Mouse (Mus musculus): ENCODE measurements around the gene Lamtor3.
"Not testable (repeated sequence)": the region's sequence is repeated elsewhere in the genome, so short reads cannot be mapped to it uniquely, and the experiment has no call there.

Lamtor3 gene

GRCm38 (mm10) chr3:137935570-137936525 lies 17.5 kb downstream of the Lamtor3 start:
- DNase-seq (ENCODE audit: low spot score): no peak

GRCm38 (mm10) chr3:137936541-137936940 lies 18.2 kb downstream of the Lamtor3 start:
- no peak for DNase-seq (ENCODE audit: low spot score)

DNA sequence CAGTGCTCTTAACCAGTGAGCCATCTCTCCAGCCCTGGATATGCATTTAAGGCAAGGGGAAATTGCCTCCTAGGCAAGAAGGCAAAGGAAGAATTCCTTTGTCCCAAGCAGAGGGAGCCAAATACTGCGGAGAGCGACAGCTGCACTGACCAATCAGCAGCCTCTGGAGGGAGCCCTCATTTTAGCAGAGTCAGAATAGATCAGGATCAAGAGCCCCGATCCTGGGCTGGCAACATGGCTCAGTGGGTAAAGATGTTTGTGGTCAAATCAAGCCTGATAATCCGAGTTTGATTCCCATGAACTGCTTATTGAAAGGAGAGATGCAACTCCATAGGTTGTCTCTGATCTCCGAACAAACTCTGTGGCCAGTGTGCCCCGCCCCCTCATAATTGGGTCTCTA lies 20.3 kb downstream of the Lamtor3 start:
- DNase-seq (ENCODE audit: low spot score): peak; percentile 52

- no peak for DNase-seq (ENCODE audit: low spot score)
Measured at GRCm38 (mm10) chr3:137940757-137941156, 22.5 kb downstream of the Lamtor3 start.

DNA sequence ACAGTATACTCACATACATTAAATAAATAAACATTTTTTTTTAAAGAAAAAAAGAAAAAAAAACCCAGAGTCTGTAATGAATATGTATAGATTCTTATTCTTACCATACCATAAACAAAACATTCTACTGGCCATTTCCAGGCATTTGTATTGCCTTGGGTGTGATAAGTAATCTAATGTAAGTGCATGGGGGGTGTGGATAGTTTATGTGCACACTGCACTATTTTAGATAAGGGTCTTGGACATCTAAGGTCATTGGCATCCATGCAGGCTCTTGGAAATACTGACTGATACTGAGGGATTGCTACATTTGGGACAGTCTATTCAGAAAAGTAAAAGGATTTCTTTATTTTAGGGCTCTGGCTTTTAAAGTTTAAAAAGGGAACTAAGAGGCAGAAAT lies 23.2 kb downstream of the Lamtor3 start:
- DNase-seq (ENCODE audit: low spot score): no peak

GRCm38 (mm10) chr3:137942098-137942622 lies 23.9 kb downstream of the Lamtor3 start:
- no peak for DNase-seq (ENCODE audit: low spot score)

DNA sequence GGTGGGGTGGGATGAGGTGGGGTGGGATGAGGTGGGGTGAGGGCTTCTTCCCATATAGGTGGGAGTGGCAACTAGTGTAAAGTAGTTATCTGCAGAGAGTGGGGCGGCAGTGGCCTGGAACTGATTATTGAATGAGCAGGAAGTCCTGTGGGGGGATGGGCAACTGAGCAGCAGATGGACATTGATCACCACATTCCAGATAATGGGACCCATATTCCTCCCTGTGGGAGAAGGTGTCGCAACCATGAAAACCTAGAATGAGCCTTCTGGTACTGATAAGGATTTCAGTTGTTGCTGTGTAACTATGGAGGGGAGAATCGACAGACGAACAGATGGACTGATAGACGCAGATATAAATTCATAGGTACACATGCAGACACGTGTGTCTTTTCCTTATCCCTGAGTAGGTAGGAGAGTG lies 25.4 kb downstream of the Lamtor3 start:
- DNase-seq (ENCODE audit: low spot score): peak; percentile 71

DNA sequence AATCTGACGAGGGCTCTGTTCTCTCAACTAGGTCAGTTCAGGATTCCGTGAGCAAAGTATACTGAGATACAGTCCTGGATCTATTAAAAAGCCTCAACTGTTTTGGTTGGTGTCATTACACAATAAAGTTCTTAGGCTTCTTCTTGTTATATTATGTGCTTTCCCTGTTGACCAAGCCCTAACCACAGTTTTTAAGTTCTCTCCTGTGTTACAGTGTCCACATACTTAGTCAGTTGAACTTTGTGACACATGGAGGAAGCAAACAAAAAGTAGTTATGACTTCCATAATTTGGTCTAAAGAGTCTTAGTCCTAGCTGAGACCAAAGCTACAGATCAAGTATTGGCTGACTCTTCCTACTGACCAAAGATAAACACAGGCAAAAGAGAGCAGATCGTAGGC lies 28.5 kb downstream of the Lamtor3 start:
- DNase-seq (ENCODE audit: low spot score): no peak

DNA sequence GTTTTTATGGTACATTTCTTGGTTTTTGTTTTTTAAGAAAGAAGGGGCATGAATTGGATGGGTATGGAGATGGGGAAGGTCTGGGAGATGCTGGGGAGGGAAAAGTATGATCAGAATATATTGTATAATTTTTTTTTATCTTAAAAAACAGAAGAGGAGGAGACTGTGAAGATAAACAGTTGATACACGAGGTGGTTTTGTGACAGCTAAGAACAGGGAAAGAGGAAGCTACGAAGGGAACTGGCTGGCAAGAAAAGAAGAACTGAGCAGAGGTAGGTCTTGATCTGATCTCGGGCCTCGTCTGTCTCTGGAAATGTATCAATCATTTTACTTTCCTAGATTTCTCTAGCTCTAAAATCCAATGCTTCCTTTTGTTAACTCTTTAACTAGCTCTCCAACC lies 29.2 kb downstream of the Lamtor3 start:
- DNase-seq (ENCODE audit: low spot score): no peak

DNA sequence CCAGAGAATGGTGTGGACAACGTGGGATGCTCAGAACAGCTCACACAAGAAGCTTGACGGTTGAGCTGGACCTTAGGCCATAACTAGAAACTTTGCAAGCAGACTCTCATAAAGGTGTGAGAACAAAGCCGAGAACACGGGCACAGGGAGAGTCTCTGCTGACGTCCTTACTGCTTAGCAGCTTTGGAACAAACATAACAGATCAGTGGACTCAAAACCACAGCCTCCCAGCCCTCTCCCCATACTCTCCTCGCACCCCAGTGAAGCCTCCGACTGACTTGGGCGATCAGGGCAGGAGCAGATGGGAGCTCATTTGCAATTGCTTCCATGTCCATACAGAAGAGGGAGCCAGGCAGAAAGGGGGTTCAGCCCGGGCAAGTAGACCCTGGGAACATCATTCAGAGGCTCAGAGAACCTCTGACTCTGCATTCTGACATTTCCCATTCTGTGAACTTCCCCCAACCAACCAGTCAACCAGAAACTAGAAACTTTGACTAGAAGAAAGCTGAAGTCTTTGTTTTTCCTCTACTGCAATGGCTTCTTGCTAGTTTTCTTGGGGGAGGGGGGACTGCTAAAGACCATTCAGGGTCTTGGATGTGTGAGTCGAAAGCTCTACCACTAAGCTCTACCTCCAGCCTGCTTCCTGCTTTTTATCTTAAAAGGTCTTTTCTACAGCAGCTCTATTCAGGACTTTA lies 32.0 kb downstream of the Lamtor3 start:
- no peak for DNase-seq (ENCODE audit: low spot score)

- DNase-seq (ENCODE audit: low spot score): not testable (repeated sequence)
Measured at GRCm38 (mm10) chr3:137951302-137951701, 33.0 kb downstream of the Lamtor3 start.

- DNase-seq (ENCODE audit: low spot score): no peak
Measured at GRCm38 (mm10) chr3:137951819-137952218, 33.5 kb downstream of the Lamtor3 start.

GRCm38 (mm10) chr3:137952225-137952913 lies 34.1 kb downstream of the Lamtor3 start:
- DNase-seq (ENCODE audit: low spot score): peak; percentile 76

- DNase-seq (ENCODE audit: low spot score): no peak
Measured at GRCm38 (mm10) chr3:137952914-137953880, 34.9 kb downstream of the Lamtor3 start.

GRCm38 (mm10) chr3:137954256-137954916 lies 36.1 kb downstream of the Lamtor3 start:
- DNase-seq (ENCODE audit: low spot score): no peak

- no peak for DNase-seq (ENCODE audit: low spot score)
Measured at GRCm38 (mm10) chr3:137955560-137956081, 37.3 kb downstream of the Lamtor3 start.

DNA sequence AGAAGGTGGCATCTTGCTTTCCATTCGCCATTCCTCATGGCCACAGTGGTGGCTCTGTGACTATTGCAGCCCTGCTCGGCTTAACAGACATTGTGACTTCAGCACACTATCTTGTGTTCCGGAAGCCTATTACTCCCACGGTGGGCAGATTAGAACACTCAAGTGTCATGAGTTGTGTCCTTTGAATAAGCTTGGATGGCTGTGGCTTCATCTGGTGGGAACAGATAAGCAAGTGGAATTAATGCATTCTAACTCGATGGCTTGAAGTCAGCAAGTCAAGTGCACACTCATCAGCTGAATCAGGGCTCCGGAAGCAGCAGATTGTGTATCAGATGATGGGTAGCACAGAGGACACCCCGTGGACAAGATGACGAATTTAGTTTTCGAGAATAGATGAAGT lies 39.6 kb downstream of the Lamtor3 start:
- no peak for DNase-seq (ENCODE audit: low spot score)

DNA sequence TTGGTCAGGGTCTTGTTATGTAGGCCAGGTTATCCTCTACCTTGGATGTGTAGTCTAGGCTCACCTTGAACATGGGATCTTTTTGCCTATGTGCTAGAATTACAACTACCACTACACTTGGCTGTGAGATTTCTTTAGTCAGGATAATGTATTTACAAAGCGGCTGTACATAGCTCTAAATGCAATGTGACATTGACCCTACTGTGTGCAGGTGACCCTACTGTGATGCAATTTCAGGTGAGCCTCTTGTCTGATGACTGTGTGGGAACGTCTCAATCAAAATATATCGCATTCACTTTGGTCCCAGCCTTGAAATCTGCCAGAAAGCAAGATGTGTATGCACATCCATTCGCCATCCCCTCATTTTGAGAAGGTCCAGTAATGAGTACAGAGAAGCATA lies 40.0 kb downstream of the Lamtor3 start:
- DNase-seq (ENCODE audit: low spot score): no peak

DNA sequence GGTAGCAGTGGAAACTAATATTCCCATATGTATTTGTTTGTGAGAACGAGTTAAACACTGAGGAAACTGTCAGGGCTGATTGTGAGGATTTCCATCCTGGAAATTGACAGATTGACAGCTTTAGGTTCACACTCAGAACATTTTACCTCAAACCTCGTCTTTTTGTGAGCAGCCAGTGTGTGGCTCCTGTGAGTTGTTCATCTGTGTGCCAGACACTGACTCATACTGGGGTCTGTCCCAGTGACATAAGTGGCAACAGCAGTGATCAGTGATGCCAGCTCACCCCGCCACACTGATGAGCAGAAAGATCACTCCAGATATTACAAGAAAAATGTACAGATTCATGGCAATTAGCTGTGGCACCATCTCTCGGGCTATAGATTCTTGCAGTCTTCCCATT lies 41.1 kb downstream of the Lamtor3 start:
- no peak for DNase-seq (ENCODE audit: low spot score)

GRCm38 (mm10) chr3:137961736-137962385 lies 43.6 kb downstream of the Lamtor3 start:
- no peak for DNase-seq (ENCODE audit: low spot score)

Data from yolk sac, embryonic 10.5 days (tissue).